Mouse (Mus musculus): Measurements from ENCODE around the gene Ints6l.

- TF ChIP-seq ZC3H11A (IDR thresholded peaks at IDR 0.05; ENCODE audit: low read depth, low read length) (no peak), GATA1 (IDR thresholded peaks at IDR 0.05; ENCODE audit: low read depth, low read length) (no peak), USF2 (IDR thresholded peaks at IDR 0.05; ENCODE audit: borderline replicate concordance in 1 of 2, insufficient read depth in 1 of 2, low read depth in 1 of 2, low read length in 2 of 2) (no peak), E2F4 (IDR thresholded peaks at IDR 0.05; ENCODE audit: borderline replicate concordance, low read depth, low read length) (no peak), CTCF (IDR thresholded peaks at IDR 0.05 in 2 of 3, conservative IDR thresholded peaks at IDR 0.05 in 1 of 3; ENCODE audit: control insufficient read depth in 1 of 3, insufficient read depth in 1 of 3, low read depth in 2 of 3, low read length in 3 of 3, poor library complexity in 1 of 3, severe bottlenecking in 1 of 3) (no peak), RAD21 (IDR thresholded peaks at IDR 0.05; ENCODE audit: low read depth, low read length) (no peak), ZNF384 (IDR thresholded peaks at IDR 0.05; ENCODE audit: low read depth, low read length) (no peak), POLR2A (IDR thresholded peaks at IDR 0.05; ENCODE audit: control insufficient read depth in 1 of 2, insufficient read depth in 1 of 2, low read depth in 1 of 2, low read length in 2 of 2, poor library complexity in 1 of 2) (no peak), MAX (IDR thresholded peaks at IDR 0.05; ENCODE audit: low read length) (no peak), POLR2AphosphoS2 (IDR thresholded peaks at IDR 0.05; ENCODE audit: low read length) (no peak)
These were observed 38.4 kb upstream of the Ints6l start for GRCm38 (mm10) chrX:56416277-56416676.
